Mouse (Mus musculus) G1E (cell line): ENCODE results near the gene Pa2g4. TPM values are rescaled to one million over a fixed set of nuclear protein-coding genes. Genes with fewer than 3 reads are reported as not detected.

ENCODE experiments used
- ATAC-seq: 2 replicates; pipeline ENCODE4 v1.8.0; 2016; ENCODE audit warnings: mild to moderate bottlenecking; ENCODE audit not compliant: insufficient number of reproducible peaks, poor library complexity, low FRiP score, severe bottlenecking; ENCODE audit errors: extremely low read depth
- DNase-seq: peaks from one replicate; pipeline ENCODE4 v3.0.0; 2012; ENCODE audit warnings: low spot score
- H3K27me3 ChIP-seq: 2 replicates; pipeline ENCODE4 v1.6.1; 2012; ENCODE audit warnings: mild to moderate bottlenecking, low read length, inconsistent platforms; ENCODE audit not compliant: insufficient read depth
- H3K36me3 ChIP-seq: replicated peaks from 2 replicates; pipeline ENCODE3; 2012; ENCODE audit warnings: mild to moderate bottlenecking, inconsistent platforms
- H3K4me1 ChIP-seq: 2 replicates; pipeline ENCODE4 v1.6.1; 2012; ENCODE audit warnings: low read depth, low read length, inconsistent platforms, mixed read lengths; ENCODE audit not compliant: insufficient read depth
- H3K4me3 ChIP-seq: 2 replicates; pipeline ENCODE4 v1.5.1; 2012; ENCODE audit warnings: low read depth, mild to moderate bottlenecking, inconsistent platforms, low read length, moderate library complexity, mixed read lengths
- H3K9me3 ChIP-seq: replicated peaks from 2 replicates; pipeline ENCODE4 v1.6.1; 2012; ENCODE audit warnings: inconsistent platforms
- CTCF ChIP-seq: IDR thresholded peaks from 2 replicates; pipeline ENCODE4 v1.5.1; 2012; ENCODE audit warnings: low read depth, low read length, inconsistent platforms, mixed read lengths
- GATA1 ChIP-seq: IDR thresholded peaks from 2 replicates; pipeline ENCODE4 v1.6.1; 2012; ENCODE audit warnings: borderline replicate concordance, low read length, inconsistent platforms, mixed read lengths
- GATA2 ChIP-seq: IDR thresholded peaks from 2 replicates; pipeline ENCODE4 v1.6.1; 2012; ENCODE audit warnings: low read depth, low read length, inconsistent platforms, borderline replicate concordance
- POLR2AphosphoS5 ChIP-seq: IDR thresholded peaks from 2 replicates; pipeline ENCODE4 v1.6.1; 2012; ENCODE audit warnings: low read depth, low read length, inconsistent platforms; ENCODE audit not compliant: insufficient replicate concordance
- TAL1 ChIP-seq: conservative IDR thresholded peaks from 2 replicates; pipeline ENCODE4 v1.6.1; 2012; ENCODE audit warnings: low read depth, low read length, inconsistent platforms, mixed read lengths
- polyA plus RNA-seq: library from polyadenylated mRNA; stranded (reverse); fragments of >175 nt; gene quantifications from 2 replicates; pipeline ENCODE4 v1.2.3, GENCODE M21; 2012
- total RNA-seq, 2 experiments: library from RNA; stranded (forward) in 1 of 2; stranded (reverse) in 1 of 2; fragments of 200-1000 nt in 1 of 2; fragments of >200 nt in 1 of 2; fragmentation: Nextera tagmentation in 1 of 2; gene quantifications; 2 replicates each; pipeline ENCODE4 v1.2.3; 2014 to 2017

Pa2g4 gene
- total and polyA plus RNA-seq, 3 experiments, result 245 to 692 (median 659) TPM

DNA sequence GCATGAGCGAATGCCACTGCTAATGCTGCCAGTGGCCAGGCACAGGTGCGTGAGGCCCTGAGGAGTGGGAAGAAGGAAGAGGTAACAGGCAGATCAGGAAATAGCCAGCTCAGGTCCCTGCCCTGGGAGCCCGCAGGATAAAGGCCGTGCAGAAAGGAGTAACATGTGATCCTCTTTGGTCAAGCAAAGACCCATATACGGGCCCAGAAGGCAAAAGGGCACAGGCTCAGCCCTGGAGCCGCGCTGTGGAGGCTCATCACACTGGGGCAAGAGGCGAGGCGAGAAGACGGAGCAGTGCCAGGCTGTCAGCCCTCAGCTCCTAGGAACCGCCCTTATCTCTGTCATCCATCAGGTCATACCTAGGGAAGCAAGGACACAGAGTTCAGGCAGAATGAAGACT lies 55.5 kb downstream of the Pa2g4 start:
- peaks cover 83% of the 10 kb centered on the region for H3K36me3 ChIP-seq
- TF ChIP-seq GATA1, result no peak
- no peak for ATAC-seq

DNA sequence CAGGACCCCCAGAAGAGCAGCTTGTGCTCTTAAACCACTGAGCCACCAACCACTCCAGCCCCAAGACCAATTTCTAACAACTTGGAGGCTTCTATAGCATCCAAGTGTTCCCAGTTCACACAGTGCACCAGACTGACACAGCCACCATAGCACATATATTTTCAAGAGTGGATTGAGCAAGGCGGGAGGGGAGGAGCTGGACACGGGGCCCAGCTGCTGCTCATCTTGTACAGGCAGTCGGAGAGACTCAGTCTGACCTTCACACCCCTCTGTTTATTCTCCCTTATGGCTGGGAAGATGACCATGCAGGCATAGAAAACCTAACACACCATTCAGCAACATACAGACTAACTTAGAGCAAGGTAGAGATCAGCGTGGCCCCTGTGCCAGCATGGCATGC lies 56.0 kb downstream of the Pa2g4 start:
- ATAC-seq (no peak), DNase-seq (no peak)
- Histone ChIP-seq H3K27me3 (no peaks in the 10 kb centered on the region), H3K4me1 (peaks cover 17% of the 10 kb centered on the region), H3K36me3 (peaks cover 79% of the 10 kb centered on the region), H3K4me3 (no peak overlapping the region), H3K9me3 (0 out of 2 replicates have a peak, but pooled peaks cover 4% of the 10 kb centered on the region)
- TF ChIP-seq GATA2 (no peak), TAL1 (no peak), CTCF (no peak), POLR2AphosphoS5 (no peak), GATA1 (no peak)

More for the DNA sequence above, 55.5 kb downstream of the Pa2g4 start:
- no peak for DNase-seq
- no peak overlapping the region for H3K4me3 ChIP-seq
- 0 out of 2 replicates have a peak, but pooled peaks cover 4% of the 10 kb centered on the region for H3K9me3 ChIP-seq
- H3K4me1 ChIP-seq, result peaks cover 15% of the 10 kb centered on the region; the same call in 1 of the 2 replicates
- no peaks in the 10 kb centered on the region for H3K27me3 ChIP-seq

DNA sequence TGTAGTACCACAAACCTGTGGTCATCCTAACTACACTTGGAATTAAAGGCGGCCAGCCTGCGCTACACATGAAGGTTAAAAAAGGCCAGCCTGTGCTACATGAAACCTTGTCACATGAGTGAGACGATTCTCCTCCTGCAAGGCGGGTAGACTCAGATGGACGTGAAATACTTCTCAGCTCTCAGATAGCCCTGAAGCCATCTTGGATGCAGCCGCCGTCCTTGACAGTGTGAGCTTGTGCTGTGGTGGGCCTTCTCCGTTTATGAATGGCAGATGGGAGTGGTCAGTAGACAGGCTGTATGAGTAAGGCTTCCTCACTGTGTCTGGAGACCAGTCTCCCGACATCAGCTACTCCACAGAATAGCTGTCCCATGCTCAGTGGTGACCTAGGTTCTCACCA lies 56.6 kb downstream of the Pa2g4 start:
- TF ChIP-seq GATA2, result no peak
- no peak for TF ChIP-seq TAL1
- TF ChIP-seq CTCF, result no peak
- no peak for TF ChIP-seq GATA1
- TF ChIP-seq POLR2AphosphoS5, result no peak
- H3K9me3 ChIP-seq, result 0 out of 2 replicates have a peak, but pooled peaks cover 4% of the 10 kb centered on the region
- H3K36me3 ChIP-seq, result peaks cover 81% of the 10 kb centered on the region
- no peak for DNase-seq
- no peak overlapping the region for H3K4me3 ChIP-seq
- no peak for ATAC-seq
- H3K4me1 ChIP-seq, result peaks cover 24% of the 10 kb centered on the region
- no peaks in the 10 kb centered on the region for H3K27me3 ChIP-seq

DNA sequence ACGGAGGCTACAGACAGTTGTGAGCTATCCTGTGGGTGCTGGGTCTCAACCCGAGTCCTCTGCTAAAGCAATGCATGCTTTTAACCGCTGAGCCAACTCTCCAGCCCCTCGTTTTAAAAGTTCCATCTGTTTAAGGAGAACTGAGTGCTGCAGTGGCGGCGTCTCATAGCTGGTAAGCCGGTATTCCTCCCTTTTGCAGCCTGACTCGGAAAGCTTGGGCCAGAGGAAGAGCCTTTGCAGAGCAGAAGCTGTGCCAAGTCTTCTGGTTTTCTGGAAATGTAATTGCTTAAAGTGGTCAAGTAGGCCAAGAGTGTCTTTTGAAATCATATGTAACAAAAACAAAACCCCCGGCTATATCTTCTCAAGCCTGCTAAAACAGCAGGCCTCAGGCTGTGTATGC lies 57.5 kb downstream of the Pa2g4 start:
- H3K9me3 ChIP-seq, result 0 out of 2 replicates have a peak, but pooled peaks cover 4% of the 10 kb centered on the region
- DNase-seq (no peak), ATAC-seq (no peak)
- H3K27me3 ChIP-seq, result no peaks in the 10 kb centered on the region
- TF ChIP-seq GATA1, result no peak
- no peak for TF ChIP-seq CTCF
- TF ChIP-seq GATA2, result no peak
- TF ChIP-seq TAL1, result no peak
- no peak for TF ChIP-seq POLR2AphosphoS5
- no peak overlapping the region for H3K4me3 ChIP-seq
- H3K4me1 ChIP-seq, result peaks cover 33% of the 10 kb centered on the region
- H3K36me3 ChIP-seq, result peaks cover 76% of the 10 kb centered on the region

Other genes with a start within 250 kb of the Pa2g4 start
Only the 20 nearest of the 25 such genes appear.
- 28.8 and 29.8 TPM in 2 replicates for gene Coq10a, start 197.0 kb downstream of the Pa2g4 start, total RNA-seq (2014; fragmentation: Nextera tagmentation)
- gene Coq10a, start 197.0 kb downstream of the Pa2g4 start, total RNA-seq (2017), result 24.9 and 27.4 TPM in 2 replicates
- gene Coq10a, start 197.0 kb downstream of the Pa2g4 start, polyA plus RNA-seq, result 7.3 and 8.7 TPM in 2 replicates
- 72.9 and 80.4 TPM in 2 replicates for gene Ankrd52, start 188.9 kb downstream of the Pa2g4 start, total RNA-seq (2014; fragmentation: Nextera tagmentation)
- gene Ankrd52, start 188.9 kb downstream of the Pa2g4 start, total RNA-seq (2017), result 5.9 and 6.6 TPM in 2 replicates
- gene Ankrd52, start 188.9 kb downstream of the Pa2g4 start, polyA plus RNA-seq, result 68.3 and 75.9 TPM in 2 replicates
- not detected in 2 replicates for gene Slc39a5, start 164.8 kb downstream of the Pa2g4 start, total RNA-seq (2014; fragmentation: Nextera tagmentation)
- not detected in 2 replicates for gene Slc39a5, start 164.8 kb downstream of the Pa2g4 start, total RNA-seq (2017)
- gene Slc39a5, start 164.8 kb downstream of the Pa2g4 start, polyA plus RNA-seq, result not detected in 2 replicates
- 121 and 148 TPM in 2 replicates for gene Nabp2, start 154.5 kb downstream of the Pa2g4 start, total RNA-seq (2014; fragmentation: Nextera tagmentation)
- gene Nabp2, start 154.5 kb downstream of the Pa2g4 start, total RNA-seq (2017), result 34.2 and 37.3 TPM in 2 replicates
- 152 and 197 TPM in 2 replicates for gene Nabp2, start 154.5 kb downstream of the Pa2g4 start, polyA plus RNA-seq
- gene Rnf41, start 154.3 kb downstream of the Pa2g4 start, total RNA-seq (2014; fragmentation: Nextera tagmentation), result 21.7 and 26.8 TPM in 2 replicates
- gene Rnf41, start 154.3 kb downstream of the Pa2g4 start, total RNA-seq (2017), result 16.6 and 17.8 TPM in 2 replicates
- 11.7 and 14.6 TPM in 2 replicates for gene Rnf41, start 154.3 kb downstream of the Pa2g4 start, polyA plus RNA-seq
- 100 and 109 TPM in 2 replicates for gene Smarcc2, start 106.7 kb downstream of the Pa2g4 start, total RNA-seq (2014; fragmentation: Nextera tagmentation)
- gene Smarcc2, start 106.7 kb downstream of the Pa2g4 start, total RNA-seq (2017), result 36.3 and 47.4 TPM in 2 replicates
- 153 and 174 TPM in 2 replicates for gene Smarcc2, start 106.7 kb downstream of the Pa2g4 start, polyA plus RNA-seq
- gene Myl6, start 71.8 kb downstream of the Pa2g4 start, total RNA-seq (2014; fragmentation: Nextera tagmentation), result 207 and 266 TPM in 2 replicates
- 1,414 and 1,457 TPM in 2 replicates for gene Myl6, start 71.8 kb downstream of the Pa2g4 start, total RNA-seq (2017)
- gene Myl6, start 71.8 kb downstream of the Pa2g4 start, polyA plus RNA-seq, result 273 and 359 TPM in 2 replicates
- 11.4 and 13.1 TPM in 2 replicates for gene Myl6b, start 67.3 kb downstream of the Pa2g4 start, total RNA-seq (2014; fragmentation: Nextera tagmentation)
- gene Myl6b, start 67.3 kb downstream of the Pa2g4 start, total RNA-seq (2017), result 1.7 and 2.0 TPM in 2 replicates
- gene Myl6b, start 67.3 kb downstream of the Pa2g4 start, polyA plus RNA-seq, result 14.7 and 17.4 TPM in 2 replicates
- 31.8 and 36.0 TPM in 2 replicates for gene Esyt1, start 40.1 kb downstream of the Pa2g4 start, total RNA-seq (2014; fragmentation: Nextera tagmentation)
- gene Esyt1, start 40.1 kb downstream of the Pa2g4 start, total RNA-seq (2017), result 98.1 and 107 TPM in 2 replicates
- gene Esyt1, start 40.1 kb downstream of the Pa2g4 start, polyA plus RNA-seq, result 72.2 and 80.2 TPM in 2 replicates
- gene Zc3h10, start 18.2 kb downstream of the Pa2g4 start, total RNA-seq (2014; fragmentation: Nextera tagmentation), result 7.2 and 9.2 TPM in 2 replicates
- gene Zc3h10, start 18.2 kb downstream of the Pa2g4 start, total RNA-seq (2017), result 12.0 and 13.3 TPM in 2 replicates
- gene Zc3h10, start 18.2 kb downstream of the Pa2g4 start, polyA plus RNA-seq, result 21.1 and 21.9 TPM in 2 replicates
- 2,429 and 2,736 TPM in 2 replicates for gene Rpl41, start 16.7 kb downstream of the Pa2g4 start, total RNA-seq (2014; fragmentation: Nextera tagmentation)
- 5,596 and 6,924 TPM in 2 replicates for gene Rpl41, start 16.7 kb downstream of the Pa2g4 start, total RNA-seq (2017)
- gene Rpl41, start 16.7 kb downstream of the Pa2g4 start, polyA plus RNA-seq, result 10,155 and 11,415 TPM in 2 replicates
- gene Erbb3, start 23.7 kb upstream of the Pa2g4 start, total RNA-seq (2014; fragmentation: Nextera tagmentation), result 2.0 and 2.2 TPM in 2 replicates
- 0.35 and 0.49 TPM in 2 replicates for gene Erbb3, start 23.7 kb upstream of the Pa2g4 start, total RNA-seq (2017)
- gene Erbb3, start 23.7 kb upstream of the Pa2g4 start, polyA plus RNA-seq, result 0.15 and 0.17 TPM in 2 replicates
- gene Rps26, start 60.8 kb upstream of the Pa2g4 start, total RNA-seq (2014; fragmentation: Nextera tagmentation), result 4,124 and 4,641 TPM in 2 replicates
- 1,044 and 1,182 TPM in 2 replicates for gene Rps26, start 60.8 kb upstream of the Pa2g4 start, total RNA-seq (2017)
- 4,182 and 5,947 TPM in 2 replicates for gene Rps26, start 60.8 kb upstream of the Pa2g4 start, polyA plus RNA-seq
- 11.4 and 11.7 TPM in 2 replicates for gene Ikzf4, start 80.0 kb upstream of the Pa2g4 start, total RNA-seq (2014; fragmentation: Nextera tagmentation)
- 1.7 and 2.8 TPM in 2 replicates for gene Ikzf4, start 80.0 kb upstream of the Pa2g4 start, total RNA-seq (2017)
- 6.7 and 7.0 TPM in 2 replicates for gene Ikzf4, start 80.0 kb upstream of the Pa2g4 start, polyA plus RNA-seq
- 4.6 and 8.7 TPM in 2 replicates for gene Suox, start 108.1 kb upstream of the Pa2g4 start, total RNA-seq (2014; fragmentation: Nextera tagmentation)
- gene Suox, start 108.1 kb upstream of the Pa2g4 start, total RNA-seq (2017), result 8.1 and 8.4 TPM in 2 replicates
- gene Suox, start 108.1 kb upstream of the Pa2g4 start, polyA plus RNA-seq, result 0.96 and 1.7 TPM in 2 replicates
- gene Rab5b, start 130.3 kb upstream of the Pa2g4 start, total RNA-seq (2014; fragmentation: Nextera tagmentation), result 49.1 TPM in 2 replicates
- 48.0 and 52.7 TPM in 2 replicates for gene Rab5b, start 130.3 kb upstream of the Pa2g4 start, total RNA-seq (2017)
- gene Rab5b, start 130.3 kb upstream of the Pa2g4 start, polyA plus RNA-seq, result 17.5 and 20.0 TPM in 2 replicates
- 0.58 and 2.4 TPM in 2 replicates for gene Pmel, start 138.2 kb upstream of the Pa2g4 start, total RNA-seq (2014; fragmentation: Nextera tagmentation)
- gene Pmel, start 138.2 kb upstream of the Pa2g4 start, total RNA-seq (2017), result 0.76 and 1.0 TPM in 2 replicates
- gene Pmel, start 138.2 kb upstream of the Pa2g4 start, polyA plus RNA-seq, result 0.05 and 0.06 TPM in 2 replicates
- gene Cdk2, start 139.0 kb upstream of the Pa2g4 start, total RNA-seq (2014; fragmentation: Nextera tagmentation), result 108 and 117 TPM in 2 replicates
- gene Cdk2, start 139.0 kb upstream of the Pa2g4 start, total RNA-seq (2017), result 109 and 113 TPM in 2 replicates
- gene Cdk2, start 139.0 kb upstream of the Pa2g4 start, polyA plus RNA-seq, result 34.7 and 36.3 TPM in 2 replicates
- gene Dgka, start 178.9 kb upstream of the Pa2g4 start, total RNA-seq (2014; fragmentation: Nextera tagmentation), result 6.8 and 8.4 TPM in 2 replicates
- 3.3 TPM in 2 replicates for gene Dgka, start 178.9 kb upstream of the Pa2g4 start, total RNA-seq (2017)
- 0.19 and 0.50 TPM in 2 replicates for gene Dgka, start 178.9 kb upstream of the Pa2g4 start, polyA plus RNA-seq
- 78.7 and 93.7 TPM in 2 replicates for gene Pym1, start 181.9 kb upstream of the Pa2g4 start, total RNA-seq (2014; fragmentation: Nextera tagmentation)
- 44.3 and 47.3 TPM in 2 replicates for gene Pym1, start 181.9 kb upstream of the Pa2g4 start, total RNA-seq (2017)
- 144 and 169 TPM in 2 replicates for gene Pym1, start 181.9 kb upstream of the Pa2g4 start, polyA plus RNA-seq